Mouse (Mus musculus): ENCODE results near the gene Stpg4. TPM values are rescaled to one million over a fixed set of nuclear protein-coding genes. Genes with fewer than 3 reads are reported as not detected.

Stpg4 gene
- polyA plus RNA-seq, 1 experiment from 2014 or later = 0.19 TPM

DNA sequence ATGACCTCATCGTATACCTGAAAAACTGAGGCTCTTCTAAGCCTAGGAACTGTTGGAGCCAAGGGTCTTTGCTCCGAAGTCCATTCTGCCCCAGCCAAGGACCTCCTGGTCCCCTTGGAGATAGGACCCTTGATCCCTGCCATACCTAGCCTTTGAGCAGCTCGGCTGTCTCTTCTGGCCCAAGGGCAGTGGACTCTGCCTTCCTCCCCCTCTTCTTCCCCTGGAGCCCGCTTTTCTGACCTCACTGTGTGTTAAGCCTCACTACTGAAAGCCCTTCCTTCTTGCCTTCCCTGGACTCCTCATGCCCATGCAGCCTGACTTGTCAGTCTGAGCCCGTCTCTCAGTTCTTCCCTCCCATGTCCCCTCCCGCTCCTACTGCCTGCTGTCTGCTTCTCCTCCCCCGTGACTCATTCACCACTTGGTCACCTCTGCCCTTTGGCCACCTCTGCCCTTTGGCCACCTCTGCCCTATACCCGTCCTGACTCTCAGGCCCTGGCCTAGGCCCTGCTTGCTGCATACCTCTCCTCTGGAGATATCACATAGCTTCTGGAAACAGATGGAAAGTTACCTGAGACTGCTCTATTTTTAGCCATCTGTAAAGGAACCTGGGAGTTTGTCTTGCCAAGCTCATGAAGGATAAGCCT, 84.4 kb downstream of the Stpg4 start:
- Histone ChIP-seq H3K27ac (ENCODE audit: low read depth, low read length) (no peak overlapping the region), H3K4me2 (ENCODE audit: low read length) (no peak overlapping the region), H3K4me1 (ENCODE audit: control insufficient read depth, insufficient read depth, low read depth, low read length) (no peaks in the 10 kb centered on the region), H3K4me3 (ENCODE audit: low read length) (no peak overlapping the region), H3K27me3 (replicated peaks; ENCODE audit: control insufficient read depth, insufficient read depth, low read length) (no peaks in the 10 kb centered on the region), H3K9ac (ENCODE audit: low read depth, low read length) (no peak overlapping the region), H3K36me3 (ENCODE audit: control insufficient read depth, insufficient read depth, low read length) (no peaks in the 10 kb centered on the region), H3K9me3 (ENCODE audit: control insufficient read depth, low read length) (no peaks in the 10 kb centered on the region)
- no peak for ATAC-seq
- WGBS = 71% methylated on average over 8 of the region's 8 CpGs

Other genes starting within 250 kb of the Stpg4 start
- 48.1 and 49.0 TPM in 2 replicates for gene Mcfd2, start 161.8 kb downstream of the Stpg4 start, polyA plus RNA-seq (2015; fragmentation: Nextera tagmentation; extraction: Ambion mirVana)
- 6.1 and 6.6 TPM in 2 replicates for gene Ttc7, start 144.9 kb downstream of the Stpg4 start, polyA plus RNA-seq (2015; fragmentation: Nextera tagmentation; extraction: Ambion mirVana)
- gene Calm2, start 19.2 kb upstream of the Stpg4 start, polyA plus RNA-seq (2015; fragmentation: Nextera tagmentation; extraction: Ambion mirVana) = 2,782 and 3,155 TPM in 2 replicates
- 4.4 and 4.7 TPM in 2 replicates for gene Epcam, start 208.2 kb upstream of the Stpg4 start, polyA plus RNA-seq (2015; fragmentation: Nextera tagmentation; extraction: Ambion mirVana)
- 57.7 and 62.6 TPM in 2 replicates for gene Msh2, start 244.6 kb upstream of the Stpg4 start, polyA plus RNA-seq (2015; fragmentation: Nextera tagmentation; extraction: Ambion mirVana)

Data from hindbrain, embryonic 16.5 days (tissue).